ENCODE assay signal across 19 mouse cellular contexts in the genomic region with DNA sequence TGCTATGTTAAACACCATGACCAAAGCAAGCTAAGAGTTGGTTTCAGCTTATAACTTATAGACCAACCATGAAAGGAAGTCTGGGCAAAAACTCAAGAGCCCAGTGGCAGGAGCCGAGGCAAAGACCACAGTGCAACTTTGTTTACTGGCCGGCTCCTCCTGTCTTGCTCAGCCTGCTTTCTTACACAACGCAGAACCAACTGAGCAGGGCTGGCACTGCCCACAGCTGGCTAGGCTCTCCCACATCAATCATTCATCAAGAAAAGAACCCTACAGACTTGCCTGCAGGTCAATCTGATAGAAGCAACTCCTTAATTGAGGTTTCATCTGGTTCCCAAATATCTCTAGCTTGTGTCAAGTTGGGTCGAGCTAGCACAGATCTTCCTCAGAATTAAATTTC.
DNase-seq lines count a peak whose midpoint lies in the region; ATAC-seq lines count a peak whose summit lies in the region.
"Had no signal": no experiment of that assay in that cellular context is flagged by ENCODE, and none has a peak within 500 bp of the region (broad histone marks: within the 10 kb centered on the region; RNA-seq: fewer than 3 reads in every experiment).

No protein-coding gene starts in this region.

- DNase-seq in NIH3T3 (ENCODE audit: low read depth) (peak; percentile 46), adipocyte (ENCODE audit: low spot score) (peak; percentile 84)
- DNase-seq in kidney, adult 9 months: peak; percentile 88
- peak; percentile 43 for DNase-seq in kidney, postnatal 14 days
- DNase-seq in testis, postnatal 10 days (ENCODE audit: low spot score): no peak
- DNase-seq in lung, adult 18-20 months: no peak
- DNase-seq: cerebellum, adult 2 months; cerebellum, postnatal 36 days; gastrocnemius, postnatal 10 days; heart, adult 11 months; heart, postnatal 10 days; layer of hippocampus, postnatal 36 days; lung, adult 2 months; lung, postnatal 14 days; thymus, postnatal 14 days had no signal

- no peak for ATAC-seq in megakaryocyte-erythroid progenitor cell, adult 5-6 weeks (replicated peaks; ENCODE audit: low FRiP score, low TSS enrichment, poor library complexity, severe bottlenecking)
- ATAC-seq: forebrain, embryonic 14.5 days; intestine, postnatal 0 days; liver, embryonic 12.5 days had no signal

Comparison
In these comparisons a context has a peak if more than half of its experiments do, and no peak if none do; other contexts are left out.
1. DNase-seq: peak in NIH3T3 (single experiment), adipocyte (single experiment), kidney, adult 9 months (single experiment) and kidney, postnatal 14 days (single experiment); none in testis, postnatal 10 days (single experiment) and lung, adult 18-20 months (0 of 2).